Mouse (Mus musculus): Measurements from ENCODE around the gene Unc50.

The Unc50 gene

GRCm38 (mm10) chr1:37481331-37481730 lies 51.4 kb downstream of the Unc50 start:
- no peak for ATAC-seq (ENCODE audit: insufficient number of reproducible peaks, low FRiP score, low TSS enrichment)

- ATAC-seq (ENCODE audit: insufficient number of reproducible peaks, low FRiP score, low TSS enrichment) = no peak
Observed at GRCm38 (mm10) chr1:37484612-37485011, 54.7 kb downstream of the Unc50 start.

GRCm38 (mm10) chr1:37486439-37486838 lies 56.5 kb downstream of the Unc50 start:
- ATAC-seq (ENCODE audit: insufficient number of reproducible peaks, low FRiP score, low TSS enrichment) = no peak

- no peak for ATAC-seq (ENCODE audit: insufficient number of reproducible peaks, low FRiP score, low TSS enrichment)
Observed at GRCm38 (mm10) chr1:37486994-37487393, 57.1 kb downstream of the Unc50 start.

GRCm38 (mm10) chr1:37488531-37488930 lies 58.6 kb downstream of the Unc50 start:
- no peak for ATAC-seq (ENCODE audit: insufficient number of reproducible peaks, low FRiP score, low TSS enrichment)

Data from cerebellum, adult (tissue).